9 mouse cellular contexts compared by ENCODE assay signal in the genomic region with DNA sequence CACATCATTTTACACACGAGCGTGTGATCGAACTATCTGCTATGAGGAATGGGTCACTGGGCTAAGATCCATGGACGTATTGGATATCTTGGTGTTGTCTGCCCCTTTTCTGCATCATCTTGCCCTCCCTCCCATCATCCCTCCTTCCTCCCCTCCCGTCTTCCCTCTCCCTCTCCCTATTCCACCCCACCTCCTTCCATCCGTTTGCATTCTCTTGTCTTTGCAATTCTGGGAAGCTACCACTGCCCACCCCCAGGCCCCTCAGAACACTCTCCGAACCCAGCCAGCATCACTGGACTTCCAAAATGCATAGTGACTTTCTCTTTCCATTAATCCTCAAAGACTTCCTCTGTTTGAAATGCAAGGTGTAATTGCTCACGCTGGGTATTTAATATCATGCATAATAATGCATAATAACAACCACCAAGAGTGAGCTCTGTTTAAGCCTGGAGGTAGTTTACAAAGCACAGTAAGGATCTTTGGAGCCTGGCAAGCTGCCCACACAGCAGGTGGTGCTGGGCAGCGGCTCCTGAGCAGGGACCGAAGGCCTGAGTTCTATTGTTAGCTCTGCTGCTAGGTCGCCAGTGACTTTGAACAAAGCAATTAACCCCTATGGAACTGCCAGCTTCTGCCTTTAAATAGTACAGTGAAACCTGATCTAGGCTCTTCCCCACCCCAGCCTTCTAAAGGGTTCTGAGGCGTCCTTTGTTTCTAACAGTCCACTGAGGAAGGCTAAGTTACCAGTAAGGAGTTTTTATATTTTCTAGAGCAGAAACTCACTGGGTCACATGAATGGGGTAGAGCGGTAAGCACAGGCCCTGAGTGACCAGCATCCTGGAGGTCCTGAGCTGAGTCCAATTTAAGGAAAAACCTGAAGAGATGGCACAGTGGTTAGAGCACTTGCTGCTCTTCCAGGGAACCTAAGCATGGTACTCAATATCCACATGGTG. TPM values are rescaled to one million over a fixed set of nuclear protein-coding genes. Genes with fewer than 3 reads are reported as not detected.
DNase-seq lines count a peak whose midpoint lies in the region; ATAC-seq and TF ChIP-seq lines count a peak whose summit lies in the region.
"Had no signal": no experiment of that assay in that cellular context is flagged by ENCODE, and none has a peak within 500 bp of the region (broad histone marks: within the 10 kb centered on the region; RNA-seq: fewer than 3 reads in every experiment).

No protein-coding gene starts in this region.

- no peaks in the 10 kb centered on the region for H3K9me3 ChIP-seq in forebrain, embryonic 16.5 days (ENCODE audit: control insufficient read depth, low read length)
- H3K9me3 ChIP-seq in intestine, postnatal 0 days (ENCODE audit: control insufficient read depth): no peaks in the 10 kb centered on the region
- H3K9me3 ChIP-seq: liver, embryonic 13.5 days had no signal

- H3K27ac ChIP-seq in forebrain, embryonic 16.5 days (ENCODE audit: low read length): no peak overlapping the region; the same call in 1 of the 2 replicates
- H3K27ac ChIP-seq in intestine, postnatal 0 days (ENCODE audit: low read depth, low read length): no peak overlapping the region; the same call in none of the 2 replicates
- H3K27ac ChIP-seq: liver, embryonic 13.5 days had no signal

- peaks cover 14% of the 10 kb centered on the region for H3K4me1 ChIP-seq in forebrain, embryonic 16.5 days (replicated peaks; ENCODE audit: control insufficient read depth, insufficient read depth, low read length)
- H3K4me1 ChIP-seq in intestine, postnatal 0 days (replicated peaks; ENCODE audit: control insufficient read depth, insufficient read depth, low read length): peaks cover 8% of the 10 kb centered on the region; the same call in 1 of the 2 replicates

- H3K4me2 ChIP-seq in forebrain, embryonic 16.5 days (ENCODE audit: low read length): no peak overlapping the region
- 0 out of 2 replicates have a peak overlapping the region, but pooled peaks have one; percentile 9 for H3K4me2 ChIP-seq in intestine, postnatal 0 days (replicated peaks; ENCODE audit: low read depth)

- DNase-seq in urinary bladder, postnatal 14 days (ENCODE audit: low spot score): peak; percentile 43
- DNase-seq in urinary bladder, postnatal 4 days (ENCODE audit: low spot score in 2 of 2): no peak
- peak; percentile 59 for DNase-seq in lung, postnatal 36 days
- DNase-seq in thymus, adult 18-20 months: no peak
- DNase-seq in T-cell, adult 2 months (ENCODE audit: low spot score): no peak
- DNase-seq in urinary bladder, postnatal 25 days (ENCODE audit: low spot score): no peak
- DNase-seq: liver, embryonic 13.5 days had no signal

- no peak overlapping the region for H3K4me3 ChIP-seq in forebrain, embryonic 16.5 days (replicated peaks; ENCODE audit: low read length)
- no peak overlapping the region for H3K4me3 ChIP-seq in intestine, postnatal 0 days (ENCODE audit: low read depth, low read length)
- H3K4me3 ChIP-seq: liver, embryonic 13.5 days had no signal

- H3K9ac ChIP-seq in forebrain, embryonic 16.5 days (replicated peaks; ENCODE audit: low read depth, low read length): no peak overlapping the region
- no peak overlapping the region for H3K9ac ChIP-seq in intestine, postnatal 0 days (ENCODE audit: low read depth, low read length)
- H3K9ac ChIP-seq: liver, embryonic 13.5 days had no signal

- ATAC-seq in forebrain, embryonic 16.5 days: peak; percentile 49
- peak; percentile 82 for ATAC-seq in intestine, postnatal 0 days

- WGBS in forebrain, embryonic 16.5 days: 20% methylated on average over 13 of the region's 13 CpGs
- whole genome bisulfite sequencing in intestine, postnatal 0 days: 50% methylated on average over 13 of the region's 13 CpGs

- H3K27me3 ChIP-seq in forebrain, embryonic 16.5 days (replicated peaks; ENCODE audit: control insufficient read depth, insufficient read depth, low read length): peaks cover 2% of the 10 kb centered on the region; the same call in 1 of the 2 replicates
- H3K27me3 ChIP-seq in intestine, postnatal 0 days (replicated peaks; ENCODE audit: control insufficient read depth, insufficient read depth, low read length): no peaks in the 10 kb centered on the region
- H3K27me3 ChIP-seq: liver, embryonic 13.5 days had no signal

- no peak for TF ChIP-seq CTCF in intestine, postnatal 0 days (IDR thresholded peaks at IDR 0.05; ENCODE audit: low read depth)

- no peaks in the 10 kb centered on the region for H3K36me3 ChIP-seq in forebrain, embryonic 16.5 days (ENCODE audit: control insufficient read depth, insufficient read depth)
- H3K36me3 ChIP-seq in intestine, postnatal 0 days (ENCODE audit: control insufficient read depth, insufficient read depth): no peaks in the 10 kb centered on the region
- H3K36me3 ChIP-seq: liver, embryonic 13.5 days had no signal

RNA-seq across cellular contexts. Expression of a gene that starts 10.9 kb away (rescaled TPM):
- polyA plus RNA-seq in forebrain, embryonic 16.5 days (2015; fragmentation: Nextera tagmentation; extraction: Ambion mirVana): 6.7 and 8.4 TPM in 2 replicates
- 3.1 and 3.2 TPM in 2 replicates for polyA plus RNA-seq in intestine, postnatal 0 days (2015; fragmentation: Nextera tagmentation; extraction: Ambion mirVana)

RNA-seq across cellular contexts. Expression of a gene that starts 15.8 kb away (rescaled TPM):
- polyA plus RNA-seq in forebrain, embryonic 16.5 days (2015; fragmentation: Nextera tagmentation; extraction: Ambion mirVana): 36.0 and 38.6 TPM in 2 replicates
- polyA plus RNA-seq in intestine, postnatal 0 days (2015; fragmentation: Nextera tagmentation; extraction: Ambion mirVana): 24.6 and 28.5 TPM in 2 replicates

RNA-seq across cellular contexts. Expression of a gene that starts 35.9 kb away (rescaled TPM):
- polyA plus RNA-seq in forebrain, embryonic 16.5 days (2015; fragmentation: Nextera tagmentation; extraction: Ambion mirVana): 44.8 and 47.3 TPM in 2 replicates
- 45.6 and 46.5 TPM in 2 replicates for polyA plus RNA-seq in intestine, postnatal 0 days (2015; fragmentation: Nextera tagmentation; extraction: Ambion mirVana)

Comparison
In these comparisons a context has a peak if more than half of its experiments do, and no peak if none do; other contexts are left out.
1. DNase-seq: peak in urinary bladder, postnatal 14 days (single experiment) and lung, postnatal 36 days (single experiment); none in urinary bladder, postnatal 4 days (0 of 2), thymus, adult 18-20 months (0 of 2), T-cell, adult 2 months (single experiment) and urinary bladder, postnatal 25 days (single experiment).